Mouse (Mus musculus) adrenal gland, postnatal 10 days (tissue): Measurements from ENCODE around the gene Stxbp2. TPM values are rescaled to one million over a fixed set of nuclear protein-coding genes. Genes with fewer than 3 reads are reported as not detected.
"Not testable (repeated sequence)": the region's sequence is repeated elsewhere in the genome, so short reads cannot be mapped to it uniquely, and the experiment has no call there.

Experiments used
- DNase-seq: peaks from one replicate; pipeline ENCODE4 v3.0.0; 2021; ENCODE audit warnings: mixed read lengths
- long read RNA-seq, 2 experiments: library from polyadenylated mRNA; stranded (forward); transcript quantifications; one replicate each; pipeline ENCODE4 v2.0.0; 2021
- total RNA-seq, 2 experiments: library from RNA; stranded (reverse); gene quantifications; 2 replicates each; pipeline ENCODE4 v1.2.3; 2021

Stxbp2 gene
- 10 to 100 TPM; 70.1 to 89.1 TPM for total RNA-seq
- long read RNA-seq, experiment 1, transcript Stxbp2-201 (19 exons, 1,847 nt): minor isoform, 6 of 90 reads
- long read RNA-seq, experiment 1, transcript Stxbp2-207 (19 exons, 2,908 nt): major isoform, 41 of 90 reads
- long read RNA-seq, experiment 1, partial matches to known transcripts: 24 of 90 reads
- long read RNA-seq, experiment 1, other reads (novel, unspliced or antisense): 18 of 90 reads
- long read RNA-seq, experiment 2, transcript Stxbp2-207 (19 exons, 2,908 nt): major isoform, 33 of 78 reads
- long read RNA-seq, experiment 2, transcript Stxbp2-201 (19 exons, 1,847 nt): minor isoform, 10 of 78 reads
- long read RNA-seq, experiment 2, partial matches to known transcripts: 11 of 78 reads
- long read RNA-seq, experiment 2, other reads (novel, unspliced or antisense): 23 of 78 reads

GRCm38 (mm10) chr8:3630647-3631477 is at the start of gene Stxbp2:
TSS of gene Stxbp2 (plus strand) at chr8:3630955.
- peak; percentile 85 for DNase-seq

GRCm38 (mm10) chr8:3581961-3582360 is 48.8 kb upstream of the Stxbp2 start:
- not testable (repeated sequence) for DNase-seq

- DNase-seq: no peak
Measured at GRCm38 (mm10) chr8:3586452-3586851, 44.3 kb upstream of the Stxbp2 start.

- DNase-seq: no peak
Measured at GRCm38 (mm10) chr8:3586993-3587390, 43.8 kb upstream of the Stxbp2 start, which contains the start of gene Camsap3. TSS of gene Camsap3 (plus strand) at chr8:3587293.

GRCm38 (mm10) chr8:3587391-3588257 is 43.1 kb upstream of the Stxbp2 start:
- DNase-seq: peak; percentile 64

GRCm38 (mm10) chr8:3588258-3588633 is 42.5 kb upstream of the Stxbp2 start:
- no peak for DNase-seq

GRCm38 (mm10) chr8:3593470-3593869 is 37.3 kb upstream of the Stxbp2 start:
- peak; percentile 77 for DNase-seq

- DNase-seq: no peak
Measured at GRCm38 (mm10) chr8:3594466-3594865, 36.3 kb upstream of the Stxbp2 start.

GRCm38 (mm10) chr8:3598054-3598453 is 32.7 kb upstream of the Stxbp2 start:
- DNase-seq: no peak

- no peak for DNase-seq
Measured at GRCm38 (mm10) chr8:3599219-3599618, 31.5 kb upstream of the Stxbp2 start.

- DNase-seq: peak; percentile 71
Measured at GRCm38 (mm10) chr8:3600401-3600800, 30.4 kb upstream of the Stxbp2 start.

GRCm38 (mm10) chr8:3603439-3603838 is 27.3 kb upstream of the Stxbp2 start:
- no peak for DNase-seq

- DNase-seq: peak; percentile 64
Measured at GRCm38 (mm10) chr8:3606593-3606992, 24.2 kb upstream of the Stxbp2 start.

GRCm38 (mm10) chr8:3607822-3608221 is 22.9 kb upstream of the Stxbp2 start:
- no peak for DNase-seq

- peak; percentile 71 for DNase-seq
Measured at GRCm38 (mm10) chr8:3609046-3609815, 21.5 kb upstream of the Stxbp2 start.

- no peak for DNase-seq
Measured at GRCm38 (mm10) chr8:3609816-3610150, 21.0 kb upstream of the Stxbp2 start.

GRCm38 (mm10) chr8:3621199-3621970 is 9.4 kb upstream of the Stxbp2 start, which contains the start of the genes Xab2 and Pet100:
TSS of gene Xab2 (minus strand) at chr8:3621316.
TSS of gene Pet100 (plus strand) at chr8:3621548.
- peak; percentile 98 for DNase-seq

GRCm38 (mm10) chr8:3622119-3622518 is 8.6 kb upstream of the Stxbp2 start:
- DNase-seq: no peak

GRCm38 (mm10) chr8:3625445-3625844 is 5.3 kb upstream of the Stxbp2 start, which contains the start of gene Pcp2:
TSS of gene Pcp2 (minus strand) at chr8:3625545.
- no peak for DNase-seq

- no peak for DNase-seq
Measured at GRCm38 (mm10) chr8:3626971-3627370, 3.8 kb upstream of the Stxbp2 start.
